Mouse (Mus musculus) midbrain, embryonic 15.5 days (tissue): ENCODE data around the gene Zfyve9. TPM values are rescaled to one million over a fixed set of nuclear protein-coding genes. Genes with fewer than 3 reads are reported as not detected.

Experiments
- ATAC-seq: fragments of 200-750 bp; cut with Nextera tagmentation; replicated peaks from 2 replicates; pipeline ENCODE4 v1.8.0; 2017; ENCODE audit warnings: moderate TSS enrichment
- H3K27ac ChIP-seq: fragments of 300-500 bp; sonication (generic); 2 replicates; pipeline ENCODE4 v1.5.1; 2015; ENCODE audit warnings: mild to moderate bottlenecking, inconsistent platforms
- H3K27me3 ChIP-seq: fragments of 300-500 bp; sonication (generic); replicated peaks from 2 replicates; pipeline ENCODE4 v1.6.1; 2015; ENCODE audit warnings: inconsistent platforms
- H3K36me3 ChIP-seq: fragments of 300-500 bp; sonication (generic); replicated peaks from 2 replicates; pipeline ENCODE4 v1.6.1; 2015; ENCODE audit warnings: inconsistent platforms
- H3K4me1 ChIP-seq: fragments of 300-500 bp; sonication (generic); 2 replicates; pipeline ENCODE4 v1.6.1; 2015; ENCODE audit warnings: inconsistent platforms
- H3K4me2 ChIP-seq: fragments of 300-500 bp; sonication (generic); 2 replicates; pipeline ENCODE4 v1.6.1; 2015; ENCODE audit warnings: inconsistent platforms, mild to moderate bottlenecking, moderate library complexity
- H3K4me3 ChIP-seq: fragments of 300-500 bp; sonication (generic); 2 replicates; pipeline ENCODE4 v1.5.1; 2015; ENCODE audit warnings: mild to moderate bottlenecking, inconsistent platforms
- H3K9ac ChIP-seq: fragments of 300-500 bp; sonication (generic); 2 replicates; pipeline ENCODE4 v1.6.1; 2015; ENCODE audit warnings: mild to moderate bottlenecking, inconsistent platforms
- H3K9me3 ChIP-seq: fragments of 300-500 bp; sonication (generic); 2 replicates; pipeline ENCODE4 v1.6.1; 2016; ENCODE audit warnings: inconsistent platforms
- WGBS: fragments of 180-500 bp; shearing (Covaris S2); methylation state at CpG from one replicate; pipeline ENCODE4 v1.1.7; 2015; ENCODE audit warnings: mixed read lengths; 5-methylcytosine and 5-hydroxymethylcytosine counted together
- polyA plus RNA-seq: library from polyadenylated mRNA; unstranded; fragments of >200 nt; fragmentation: Nextera tagmentation; extraction: Ambion mirVana; gene quantifications from 2 replicates; pipeline ENCODE4 v1.2.1, GENCODE M21; 2015

The Zfyve9 gene
- polyA plus RNA-seq, 1 experiment from 2014 or later: 6.4 TPM

DNA sequence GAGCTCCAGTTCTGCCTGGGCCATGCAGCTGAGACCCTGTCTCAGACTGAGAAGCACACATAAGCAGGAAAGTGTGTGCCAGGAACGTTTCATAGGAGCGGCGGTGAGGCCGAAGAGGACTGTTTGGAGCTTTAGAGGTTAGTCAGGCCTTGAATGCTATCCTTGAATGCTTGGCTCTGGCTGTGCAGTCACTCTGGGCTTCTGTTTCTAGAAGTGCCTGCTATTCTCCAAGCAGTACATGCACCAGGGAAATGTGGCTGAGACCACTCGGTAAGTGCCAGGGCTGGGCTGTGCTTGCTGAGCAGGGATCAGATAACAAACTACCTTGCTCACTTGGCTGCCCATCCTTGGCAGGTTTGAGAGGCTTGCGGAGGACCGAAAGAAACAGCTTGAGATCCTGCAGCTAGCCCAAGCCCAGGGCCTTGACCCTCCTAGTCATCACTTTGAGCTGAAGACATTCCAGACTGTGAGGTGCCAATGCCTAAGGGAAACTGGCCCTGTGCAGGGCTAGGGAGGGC is 151.2 kb downstream of the Zfyve9 start:
- Histone ChIP-seq H3K9me3 (no peaks in the 10 kb centered on the region), H3K4me1 (no peaks in the 10 kb centered on the region), H3K36me3 (peaks cover 66% of the 10 kb centered on the region), H3K4me2 (no peak overlapping the region), H3K27me3 (no peaks in the 10 kb centered on the region), H3K9ac (no peak overlapping the region), H3K4me3 (no peak overlapping the region), H3K27ac (no peak overlapping the region)
- WGBS: 93% methylated on average over 7 of the region's 7 CpGs
- no peak for ATAC-seq

DNA sequence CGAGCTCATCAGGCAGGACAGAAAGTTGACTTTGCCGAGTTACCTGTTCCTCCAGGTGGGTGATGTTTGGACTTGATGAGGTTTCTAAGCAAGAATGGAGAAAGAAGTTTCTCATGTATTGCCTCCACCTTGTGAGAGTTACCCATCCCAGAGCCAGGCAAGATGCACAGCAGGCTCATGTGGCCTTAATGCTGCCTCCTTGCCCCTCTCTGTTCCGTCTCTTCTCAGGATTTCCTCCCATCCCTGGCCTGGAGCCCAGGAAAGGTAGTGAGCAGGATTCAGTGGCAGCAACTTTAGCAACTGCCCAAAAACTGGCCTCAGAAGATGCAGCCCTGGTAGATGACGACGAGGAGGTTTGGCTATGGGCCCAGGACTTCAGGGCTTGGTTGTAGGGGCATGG is 153.5 kb downstream of the Zfyve9 start:
- no peak overlapping the region for H3K27ac ChIP-seq
- H3K4me3 ChIP-seq: no peak overlapping the region
- no peaks in the 10 kb centered on the region for H3K27me3 ChIP-seq
- H3K36me3 ChIP-seq: peaks cover 57% of the 10 kb centered on the region
- no peak for ATAC-seq
- H3K9me3 ChIP-seq: no peaks in the 10 kb centered on the region
- H3K4me1 ChIP-seq: no peaks in the 10 kb centered on the region
- 87% methylated on average over 5 of the region's 5 CpGs for WGBS
- no peak overlapping the region for H3K9ac ChIP-seq
- H3K4me2 ChIP-seq: no peak overlapping the region

DNA sequence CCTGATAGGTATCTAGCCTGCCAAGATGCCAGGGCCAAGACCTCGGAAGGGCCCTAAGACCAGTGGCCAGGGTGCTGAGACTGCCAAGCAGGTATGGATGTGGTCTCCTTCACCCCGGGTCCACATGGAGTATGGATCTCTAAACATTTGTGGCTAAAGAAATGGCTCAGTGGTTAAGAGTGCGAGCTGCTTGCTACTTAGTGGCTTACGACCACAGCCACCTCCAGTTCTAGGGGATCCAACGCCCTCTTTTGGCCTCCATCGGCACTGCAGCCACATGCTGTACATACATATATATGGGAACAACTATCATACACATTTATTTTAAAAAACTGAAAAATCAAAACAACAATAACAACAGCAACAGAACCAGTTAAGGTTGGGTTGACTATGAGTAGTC is 159.1 kb downstream of the Zfyve9 start:
- Histone ChIP-seq H3K4me3 (no peak overlapping the region), H3K4me2 (no peak overlapping the region), H3K36me3 (peaks cover 10% of the 10 kb centered on the region), H3K4me1 (peaks cover 17% of the 10 kb centered on the region), H3K27ac (no peak overlapping the region), H3K9ac (no peak overlapping the region), H3K9me3 (no peaks in the 10 kb centered on the region), H3K27me3 (no peaks in the 10 kb centered on the region)
- 97% methylated on average over 6 of the region's 6 CpGs for WGBS
- no peak for ATAC-seq

DNA sequence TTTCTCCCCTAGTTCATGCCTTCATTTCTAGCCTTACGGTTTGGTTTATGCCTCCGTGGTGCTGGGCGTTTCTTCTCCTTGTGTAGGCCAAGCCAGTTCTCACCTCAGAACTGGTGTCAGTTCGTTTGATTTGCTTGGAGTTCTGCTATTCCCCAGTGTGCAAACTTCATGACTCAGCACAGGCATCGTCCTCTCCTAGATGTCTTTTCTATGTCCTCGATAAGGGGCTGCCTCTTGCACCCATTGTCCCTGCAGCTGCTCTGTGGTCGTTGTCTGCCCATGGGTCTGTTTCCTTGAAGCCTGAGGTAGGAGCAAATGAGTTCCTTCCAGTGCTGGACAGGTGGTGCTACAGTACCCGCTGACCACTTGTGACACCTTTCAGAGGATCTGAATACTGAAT is 160.1 kb downstream of the Zfyve9 start:
- Histone ChIP-seq H3K4me2 (peak overlapping the region; percentile 84), H3K4me3 (peak overlapping the region; percentile 89), H3K9ac (peak overlapping the region; percentile 99), H3K27me3 (no peaks in the 10 kb centered on the region), H3K36me3 (peaks cover 9% of the 10 kb centered on the region), H3K27ac (peak overlapping the region; percentile 94), H3K4me1 (peaks cover 17% of the 10 kb centered on the region), H3K9me3 (no peaks in the 10 kb centered on the region)
- WGBS: 14% methylated on average over 8 of the region's 8 CpGs
- peak; percentile 3; the same call in 1 of the 2 replicates for ATAC-seq

DNA sequence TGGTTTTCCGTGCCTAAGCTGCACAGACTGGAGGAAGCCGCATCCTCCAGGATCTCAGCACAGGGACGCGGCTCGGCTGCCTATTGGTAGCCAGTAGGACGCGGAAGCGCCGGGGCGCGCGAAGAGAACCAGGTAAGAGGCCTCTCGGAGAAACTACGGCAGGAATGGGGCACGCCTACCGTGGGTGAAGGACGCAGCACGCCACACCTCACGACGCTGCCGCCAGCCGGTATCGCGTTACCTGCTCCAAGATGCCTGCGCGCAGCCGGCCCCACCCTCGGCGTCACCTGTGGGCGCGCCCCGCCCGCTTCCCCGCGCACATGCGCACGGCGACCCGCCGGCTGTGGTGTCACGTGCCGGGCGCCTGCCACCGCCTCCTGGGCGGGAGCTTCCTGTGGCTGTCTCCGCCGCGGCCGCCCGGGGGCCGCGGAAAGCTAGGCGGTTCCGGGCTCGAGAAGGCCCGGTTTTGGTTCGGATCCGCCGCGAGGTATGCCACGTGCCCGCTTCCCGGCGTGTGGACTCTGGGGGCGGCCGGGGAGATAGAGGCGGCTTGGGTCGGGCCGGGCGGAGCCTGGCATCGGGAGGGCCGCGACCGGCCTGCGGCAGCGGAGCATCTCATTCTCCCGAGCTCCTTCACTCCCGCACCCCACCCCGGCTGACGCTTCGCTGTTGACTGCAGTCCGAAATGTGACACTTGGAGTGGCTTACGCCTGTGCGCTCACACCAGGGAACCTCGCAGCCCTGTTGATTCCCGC is 160.8 kb downstream of the Zfyve9 start, which contains the start of gene Cc2d1b:
TSS of gene Cc2d1b (plus strand) at position 354 of the 755 bp plus-strand sequence.
- WGBS: under 1% methylated on average over 86 of the region's 86 CpGs
- Histone ChIP-seq H3K36me3 (peaks cover 2% of the 10 kb centered on the region), H3K27me3 (no peaks in the 10 kb centered on the region), H3K4me3 (peak within 1 kb of the TSS; percentile 89), H3K4me1 (peaks cover 17% of the 10 kb centered on the region), H3K27ac (peak within 1 kb of the TSS; percentile 94), H3K9ac (peak within 1 kb of the TSS; percentile 99), H3K9me3 (no peaks in the 10 kb centered on the region), H3K4me2 (peak within 1 kb of the TSS; percentile 84)
- peak; percentile 93 for ATAC-seq

DNA sequence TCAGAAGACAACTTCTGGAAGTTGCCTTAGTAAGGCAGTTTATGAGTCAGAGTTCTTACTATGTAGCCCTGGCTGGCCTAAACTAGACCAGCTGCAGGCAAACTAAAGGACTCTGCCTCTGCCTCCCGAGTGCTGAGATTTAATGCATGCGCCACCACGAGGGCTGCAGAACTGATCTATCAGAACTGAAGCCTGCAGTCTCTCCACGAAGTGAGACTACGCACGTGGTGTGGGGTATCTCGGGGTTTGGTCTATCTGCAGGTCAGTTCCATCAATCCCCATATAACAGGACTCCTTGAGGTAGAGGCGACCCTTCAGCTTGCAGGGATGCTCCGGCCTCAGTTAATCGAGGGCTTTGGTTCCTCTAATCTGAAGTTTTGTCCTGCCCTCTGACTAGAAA is 161.4 kb downstream of the Zfyve9 start:
- Histone ChIP-seq H3K4me2 (peak overlapping the region; percentile 84), H3K27me3 (no peaks in the 10 kb centered on the region), H3K27ac (peak overlapping the region; percentile 94), H3K9me3 (no peaks in the 10 kb centered on the region), H3K4me3 (peak overlapping the region; percentile 89), H3K9ac (peak overlapping the region; percentile 99), H3K36me3 (no peaks in the 10 kb centered on the region), H3K4me1 (peaks cover 17% of the 10 kb centered on the region)
- WGBS: under 1% methylated on average over 10 of the region's 10 CpGs
- peak; percentile 77 for ATAC-seq

DNA sequence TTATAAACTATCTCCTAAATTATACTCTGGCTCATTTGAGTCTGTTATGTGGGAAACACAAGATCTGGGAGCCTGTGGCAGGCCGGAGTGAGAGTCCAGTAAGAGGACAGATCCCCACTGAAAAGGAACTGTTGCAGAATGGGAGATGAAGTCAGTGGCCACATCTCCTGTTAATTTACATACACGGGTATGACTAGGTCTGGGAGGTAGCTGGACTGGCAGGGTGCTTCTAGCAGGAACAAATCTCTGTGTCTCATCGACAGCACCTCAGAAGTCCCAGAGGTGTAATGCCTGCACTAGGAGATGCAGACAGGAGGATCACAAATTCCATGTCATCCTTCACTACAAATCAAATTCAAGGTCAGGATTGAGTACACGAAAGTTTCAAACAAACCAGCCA is 162.0 kb downstream of the Zfyve9 start:
- ATAC-seq: no peak
- H3K27ac ChIP-seq: peak overlapping the region; percentile 94; the same call in 1 of the 2 replicates
- no peaks in the 10 kb centered on the region for H3K9me3 ChIP-seq
- no peaks in the 10 kb centered on the region for H3K36me3 ChIP-seq
- 76% methylated on average over 4 of the region's 4 CpGs for WGBS
- peak overlapping the region; percentile 99 for H3K9ac ChIP-seq
- no peaks in the 10 kb centered on the region for H3K27me3 ChIP-seq
- peak overlapping the region; percentile 84 for H3K4me2 ChIP-seq
- peaks cover 17% of the 10 kb centered on the region for H3K4me1 ChIP-seq
- H3K4me3 ChIP-seq: peak overlapping the region; percentile 89

DNA sequence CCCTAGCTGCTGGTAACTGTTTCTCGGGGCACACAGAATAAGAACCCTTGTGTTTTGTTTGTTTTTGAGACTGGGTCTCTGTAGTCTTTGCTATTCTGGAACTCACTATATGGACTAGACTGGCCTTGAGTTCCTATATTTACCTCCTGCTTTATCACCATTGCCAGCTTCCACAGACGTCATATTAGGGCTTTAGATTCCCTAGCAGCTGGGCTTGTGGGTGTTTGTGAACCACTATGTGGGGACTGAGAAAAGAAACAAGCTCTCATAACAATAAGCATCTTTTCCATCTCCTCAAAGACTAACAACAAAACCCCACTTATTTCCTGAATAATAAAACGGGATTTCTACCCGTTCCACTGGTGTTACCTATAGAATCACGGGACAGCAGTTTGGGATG is 169.7 kb downstream of the Zfyve9 start:
- no peak for ATAC-seq
- no peak overlapping the region for H3K4me2 ChIP-seq
- H3K36me3 ChIP-seq: no peaks in the 10 kb centered on the region
- no peak overlapping the region for H3K27ac ChIP-seq
- 87% methylated on average over 5 of the region's 5 CpGs for WGBS
- H3K4me3 ChIP-seq: no peak overlapping the region
- H3K9ac ChIP-seq: no peak overlapping the region
- H3K27me3 ChIP-seq: no peaks in the 10 kb centered on the region
- H3K4me1 ChIP-seq: no peaks in the 10 kb centered on the region
- no peaks in the 10 kb centered on the region for H3K9me3 ChIP-seq

DNA sequence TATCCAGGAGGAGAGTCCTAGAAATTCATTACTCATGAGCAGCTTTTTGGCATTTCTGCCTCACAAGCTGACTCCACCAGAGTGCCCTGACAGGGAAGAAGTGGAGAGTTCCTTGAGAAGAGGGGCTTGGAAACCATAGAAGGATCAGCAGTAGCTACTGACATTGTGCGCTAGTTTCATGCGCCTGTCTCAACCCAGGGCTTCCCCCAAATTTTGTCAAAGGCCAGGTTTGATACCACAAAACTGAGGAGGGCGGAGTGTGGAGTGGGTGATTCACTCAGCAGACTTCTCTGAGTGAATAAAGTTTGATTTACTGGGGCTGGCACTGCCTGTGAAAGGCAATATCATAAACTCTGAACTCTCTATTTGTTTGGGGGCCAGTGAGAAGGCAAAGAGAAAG is 171.9 kb downstream of the Zfyve9 start:
- Histone ChIP-seq H3K9me3 (no peaks in the 10 kb centered on the region), H3K27me3 (no peaks in the 10 kb centered on the region), H3K9ac (no peak overlapping the region), H3K4me3 (no peak overlapping the region), H3K4me1 (no peaks in the 10 kb centered on the region), H3K36me3 (no peaks in the 10 kb centered on the region), H3K4me2 (no peak overlapping the region), H3K27ac (no peak overlapping the region)
- 90% methylated on average over 3 of the region's 3 CpGs for WGBS
- no peak for ATAC-seq

DNA sequence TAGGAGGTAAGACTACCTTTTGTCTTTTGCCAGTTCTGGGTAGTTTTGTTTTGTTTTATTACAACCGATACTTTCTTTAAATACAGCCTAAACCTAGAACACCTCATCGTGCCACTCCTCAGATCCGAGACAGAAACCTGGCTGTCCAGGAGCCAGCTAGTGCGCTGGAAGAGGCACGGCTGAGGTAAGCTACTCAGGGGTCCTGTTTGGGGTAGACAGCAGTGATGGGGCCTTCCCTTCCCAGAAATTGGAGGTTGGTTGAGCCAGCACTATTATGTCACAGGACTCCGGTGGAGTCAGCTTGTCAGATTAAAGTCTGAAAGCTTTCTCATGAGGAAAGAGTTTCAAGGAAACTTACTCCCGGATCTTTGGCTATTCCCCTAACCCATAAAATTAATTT is 178.7 kb downstream of the Zfyve9 start:
- H3K27me3 ChIP-seq: no peaks in the 10 kb centered on the region
- H3K4me2 ChIP-seq: no peak overlapping the region
- H3K9ac ChIP-seq: no peak overlapping the region
- no peaks in the 10 kb centered on the region for H3K9me3 ChIP-seq
- H3K4me1 ChIP-seq: no peaks in the 10 kb centered on the region
- H3K27ac ChIP-seq: no peak overlapping the region
- ATAC-seq: no peak
- H3K36me3 ChIP-seq: no peaks in the 10 kb centered on the region
- 97% methylated on average over 7 of the region's 7 CpGs for WGBS
- no peak overlapping the region for H3K4me3 ChIP-seq

DNA sequence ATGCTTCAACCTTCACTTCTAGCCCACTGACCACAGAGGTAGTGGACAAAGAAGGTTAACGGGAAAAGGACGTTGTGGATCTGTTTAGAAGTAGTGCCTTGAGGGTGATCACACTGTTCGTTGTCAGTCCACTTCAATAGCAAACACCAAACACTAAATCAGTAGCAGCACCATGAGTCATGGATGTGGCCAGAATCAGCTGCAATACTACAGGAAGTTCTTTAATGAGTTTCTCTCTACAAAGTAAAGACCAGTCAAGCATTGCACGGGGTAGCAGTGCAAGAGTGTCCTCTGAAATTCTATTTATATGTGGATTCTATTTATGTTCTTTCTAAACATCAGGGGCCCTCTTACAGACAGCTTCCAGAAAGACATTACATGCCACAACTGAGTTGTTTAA is 182.3 kb downstream of the Zfyve9 start:
- H3K27me3 ChIP-seq: no peaks in the 10 kb centered on the region
- H3K9me3 ChIP-seq: no peaks in the 10 kb centered on the region
- no peak overlapping the region for H3K4me3 ChIP-seq
- H3K4me2 ChIP-seq: no peak overlapping the region
- WGBS: 87% methylated on average over 4 of the region's 4 CpGs
- no peaks in the 10 kb centered on the region for H3K4me1 ChIP-seq
- no peak for ATAC-seq
- no peak overlapping the region for H3K9ac ChIP-seq
- H3K27ac ChIP-seq: no peak overlapping the region
- no peaks in the 10 kb centered on the region for H3K36me3 ChIP-seq

DNA sequence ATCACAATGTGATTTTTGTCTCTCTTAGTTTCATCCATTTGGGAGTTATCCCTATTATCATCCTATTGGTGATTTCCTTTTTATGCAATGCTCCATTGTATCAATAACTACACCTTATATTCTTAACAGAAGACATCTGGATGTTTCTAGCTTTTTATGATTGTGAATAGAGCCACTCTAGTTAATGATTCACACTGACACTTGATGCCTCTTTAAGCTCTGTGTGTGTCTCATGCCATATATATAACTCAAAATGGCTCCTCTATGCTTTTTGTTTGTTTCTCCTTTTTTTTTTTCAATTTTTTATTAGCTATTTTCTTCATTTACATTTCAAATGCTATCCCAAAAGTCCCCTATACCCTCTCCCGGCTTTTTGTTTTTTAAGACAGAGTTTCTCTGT is 184.8 kb downstream of the Zfyve9 start:
- WGBS: 90% methylated on average over 1 of the region's 1 CpGs
- H3K4me3 ChIP-seq: no peak overlapping the region
- H3K27ac ChIP-seq: no peak overlapping the region
- H3K27me3 ChIP-seq: no peaks in the 10 kb centered on the region
- no peak for ATAC-seq
- no peak overlapping the region for H3K4me2 ChIP-seq
- no peaks in the 10 kb centered on the region for H3K4me1 ChIP-seq
- H3K9ac ChIP-seq: no peak overlapping the region
- H3K36me3 ChIP-seq: no peaks in the 10 kb centered on the region
- no peaks in the 10 kb centered on the region for H3K9me3 ChIP-seq

DNA sequence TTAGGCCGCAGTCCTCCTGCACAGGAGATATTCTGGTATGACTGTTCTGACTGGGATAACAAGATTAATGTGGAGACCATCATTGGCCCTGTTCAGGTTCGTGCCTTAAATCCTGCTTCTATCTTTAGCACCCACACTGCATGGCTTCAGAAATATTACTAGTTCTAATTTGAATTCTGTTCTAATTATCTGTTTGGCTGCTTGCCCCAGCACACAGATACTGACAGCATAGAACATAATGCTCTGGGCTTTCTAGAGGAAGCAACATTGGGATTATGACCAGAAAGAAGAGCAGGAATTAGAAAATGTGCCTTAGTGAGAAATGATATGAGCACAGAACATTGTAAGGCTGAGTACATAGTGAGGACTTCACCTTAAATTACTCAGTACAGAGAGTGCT is 187.2 kb downstream of the Zfyve9 start:
- 95% methylated on average over 2 of the region's 2 CpGs for WGBS
- no peak overlapping the region for H3K9ac ChIP-seq
- H3K9me3 ChIP-seq: no peaks in the 10 kb centered on the region
- no peak overlapping the region for H3K4me2 ChIP-seq
- H3K27ac ChIP-seq: no peak overlapping the region
- no peaks in the 10 kb centered on the region for H3K36me3 ChIP-seq
- no peak overlapping the region for H3K4me3 ChIP-seq
- no peaks in the 10 kb centered on the region for H3K4me1 ChIP-seq
- ATAC-seq: no peak
- H3K27me3 ChIP-seq: no peaks in the 10 kb centered on the region
